15 mouse cellular contexts compared by ENCODE assay signal in the genomic region with DNA sequence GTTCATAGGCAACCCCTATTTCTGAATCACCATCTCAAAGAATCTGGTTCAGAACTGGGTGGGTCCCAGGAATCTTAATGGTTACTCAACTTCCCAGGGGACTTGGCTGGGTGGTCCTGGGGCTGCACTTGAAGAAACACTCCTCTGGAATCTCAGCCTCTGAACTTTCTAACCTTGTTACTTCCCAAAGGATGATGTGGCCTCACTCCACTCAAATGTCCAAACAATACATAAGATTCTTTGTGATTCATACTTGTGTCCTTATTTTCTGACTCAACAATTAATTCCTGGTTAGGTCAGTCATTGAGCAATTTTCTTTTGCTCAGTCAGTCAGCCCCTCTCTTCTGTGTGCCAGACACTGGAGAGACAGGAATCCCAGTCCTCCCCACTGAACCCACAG.
DNase-seq lines count a peak whose midpoint lies in the region; ATAC-seq and TF ChIP-seq lines count a peak whose summit lies in the region.
"Had no signal": no experiment of that assay in that cellular context is flagged by ENCODE, and none has a peak within 500 bp of the region (broad histone marks: within the 10 kb centered on the region; RNA-seq: fewer than 3 reads in every experiment).

No protein-coding gene starts in this region.

- H3K27ac ChIP-seq in lung, postnatal 0 days (ENCODE audit: low read length), result no peak overlapping the region
- H3K27ac ChIP-seq: heart, embryonic 15.5 days; kidney, embryonic 15.5 days; liver, embryonic 12.5 days had no signal

- no peak overlapping the region for H3K4me3 ChIP-seq in lung, postnatal 0 days (ENCODE audit: low read depth, low read length)
- no peak overlapping the region for H3K4me3 ChIP-seq in lung, adult 2 months (replicated peaks; ENCODE audit: extremely low read depth, low read depth, low read length)
- H3K4me3 ChIP-seq: heart, embryonic 15.5 days; kidney, embryonic 15.5 days; liver, embryonic 12.5 days had no signal

- TF ChIP-seq CTCF in lung, postnatal 0 days (IDR thresholded peaks at IDR 0.05), result no peak
- TF ChIP-seq CTCF in lung, adult 2 months (IDR thresholded peaks at IDR 0.05; ENCODE audit: insufficient read depth, low read length), result no peak
- TF ChIP-seq CTCF in Patski (IDR thresholded peaks at IDR 0.05), result peak; percentile 27

- no peaks in the 10 kb centered on the region for H3K4me1 ChIP-seq in lung, postnatal 0 days (ENCODE audit: insufficient read depth, low read depth, low read length)
- peaks cover 2% of the 10 kb centered on the region for H3K4me1 ChIP-seq in lung, adult 2 months (ENCODE audit: control insufficient read depth, insufficient read depth, low read length)
- H3K4me1 ChIP-seq: liver, embryonic 12.5 days had no signal

- CTCF ChIA-PET in Patski (lab: Charles Lee), result no interaction called here

- no peak overlapping the region for H3K4me2 ChIP-seq in lung, postnatal 0 days (replicated peaks; ENCODE audit: low read depth, low read length)
- H3K4me2 ChIP-seq: heart, embryonic 15.5 days; kidney, embryonic 15.5 days; liver, embryonic 12.5 days; midbrain, embryonic 11.5 days had no signal

- no peak for TF ChIP-seq EP300 in lung, postnatal 0 days (IDR thresholded peaks at IDR 0.05)

- no peak overlapping the region for H3K9ac ChIP-seq in lung, postnatal 0 days (replicated peaks; ENCODE audit: low read depth)
- H3K9ac ChIP-seq: heart, embryonic 15.5 days; kidney, embryonic 15.5 days; liver, embryonic 12.5 days had no signal

- DNase-seq in lung, postnatal 0 days (ENCODE audit: low spot score), result peak; percentile 50
- no peak for DNase-seq in lung, adult 2 months
- DNase-seq in Patski (ENCODE audit: low read depth, low spot score), result peak; percentile 78
- peak; percentile 25 to 42 for DNase-seq in gastrocnemius, adult 8-10 months (ENCODE audit: low spot score in 2 of 2)
- peak; percentile 77 for DNase-seq in skeletal muscle tissue, adult 2 months (ENCODE audit: low read depth, low spot score)
- DNase-seq in frontal cortex, postnatal 25 days (ENCODE audit: low spot score in 2 of 2), result no peak
- no peak for DNase-seq in ovary, postnatal 14 days (ENCODE audit: low spot score)
- DNase-seq: cerebellum, adult 9-10 months; embryo, embryonic 11 days; layer of hippocampus, adult 9-11 months; lung, postnatal 10 days had no signal

- TF ChIP-seq POLR2A in lung, adult 2 months (IDR thresholded peaks at IDR 0.05; ENCODE audit: borderline replicate concordance, extremely low read depth, low read depth, low read length), result no peak

- no peaks in the 10 kb centered on the region for H3K36me3 ChIP-seq in lung, postnatal 0 days (ENCODE audit: insufficient read depth, low read length)
- H3K36me3 ChIP-seq: heart, embryonic 15.5 days; kidney, embryonic 15.5 days; liver, embryonic 12.5 days had no signal

- no peaks in the 10 kb centered on the region for H3K9me3 ChIP-seq in lung, postnatal 0 days (ENCODE audit: low read length)
- H3K9me3 ChIP-seq: heart, embryonic 15.5 days; kidney, embryonic 15.5 days; liver, embryonic 12.5 days had no signal

- in situ Hi-C loops in Patski (cut with MboI; ENCODE audit: low pct_unique_long_range_greater_than_20kb), result loop anchor here (5.0 kb wide), 1 partner anchor 33 kb away; no protein-coding TSS in a partner anchor

- POLR2A ChIA-PET in Patski (lab: Charles Lee), result no interaction called here

- H3K27me3 ChIP-seq in lung, postnatal 0 days (replicated peaks; ENCODE audit: insufficient read depth, low read length), result no peaks in the 10 kb centered on the region
- no peaks in the 10 kb centered on the region for H3K27me3 ChIP-seq in Patski
- H3K27me3 ChIP-seq: heart, embryonic 15.5 days; kidney, embryonic 15.5 days; liver, embryonic 12.5 days had no signal

- peak; percentile 28 for ATAC-seq in lung, postnatal 0 days
- ATAC-seq in Patski, result peak; percentile 96
- ATAC-seq: liver, embryonic 12.5 days had no signal

Comparison
In these comparisons a context has a peak if more than half of its experiments do, and no peak if none do; other contexts are left out.
1. DNase-seq: peak in lung, postnatal 0 days (single experiment), Patski (single experiment), gastrocnemius, adult 8-10 months (2 of 2) and skeletal muscle tissue, adult 2 months (single experiment); none in lung, adult 2 months (single experiment), frontal cortex, postnatal 25 days (0 of 2) and ovary, postnatal 14 days (single experiment).